1 mouse cellular context compared by ENCODE assay signal in the genomic region with DNA sequence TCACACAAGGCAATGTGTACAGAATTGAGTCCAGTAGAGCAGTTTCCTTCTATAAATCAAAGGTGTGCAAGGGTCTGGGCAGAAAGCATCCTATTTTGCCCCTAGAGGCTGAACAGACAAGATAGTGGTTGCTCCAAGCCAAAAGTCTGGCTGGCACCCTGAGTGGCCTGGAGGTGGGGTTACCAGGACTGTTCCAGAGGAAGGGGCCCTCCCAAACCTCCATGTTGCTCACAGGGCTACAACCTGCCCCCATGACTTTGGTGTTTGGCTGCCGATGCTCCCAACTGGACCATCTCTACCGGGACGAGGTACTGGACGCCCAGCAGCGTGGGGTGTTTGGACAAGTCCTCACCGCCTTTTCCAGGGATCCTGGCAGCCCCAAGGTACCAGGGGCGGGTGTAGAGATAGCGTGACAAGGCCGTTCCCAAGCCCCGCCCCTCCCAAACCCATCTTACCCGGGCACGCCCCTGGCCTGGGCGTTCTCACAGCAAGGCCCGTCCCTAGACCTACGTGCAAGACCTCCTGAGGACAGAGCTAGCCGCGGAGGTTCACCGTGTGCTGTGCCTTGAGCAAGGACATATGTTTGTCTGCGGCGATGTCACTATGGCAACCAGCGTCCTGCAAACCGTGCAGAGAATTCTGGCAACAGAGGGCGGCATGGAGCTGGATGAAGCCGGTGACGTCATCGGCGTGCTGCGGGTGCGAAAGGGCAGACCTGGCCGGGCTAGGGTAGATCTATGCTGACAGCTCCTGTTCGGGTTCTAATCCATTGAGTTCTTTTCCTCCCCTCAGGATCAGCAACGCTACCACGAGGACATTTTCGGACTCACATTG.
TF ChIP-seq lines count a peak whose summit lies in the region.

No protein-coding gene starts in this region.

TF ChIP-seq in myocyte, 11 proteins besides CTCF, POLR2A, EP300 and RAD21 (continued from another document):
- peak; percentile 24 for TF ChIP-seq SRF (IDR thresholded peaks at IDR 0.05; ENCODE audit: control insufficient read depth, insufficient read length, low read depth)
- no peak for TF ChIP-seq REST (IDR thresholded peaks at IDR 0.05; ENCODE audit: insufficient read depth, insufficient read length)
- no peak for TF ChIP-seq E2F4 (IDR thresholded peaks at IDR 0.05; ENCODE audit: insufficient read depth)
- TF ChIP-seq TCF3 (IDR thresholded peaks at IDR 0.05; ENCODE audit: insufficient read length, low read depth) = no peak
- no peak for TF ChIP-seq CEBPB (IDR thresholded peaks at IDR 0.05; ENCODE audit: insufficient read depth, poor library complexity, severe bottlenecking)
- no peak for TF ChIP-seq USF1 (IDR thresholded peaks at IDR 0.05; ENCODE audit: low read depth)
- TF ChIP-seq TCF12 (IDR thresholded peaks at IDR 0.05; ENCODE audit: insufficient read depth, poor library complexity, severe bottlenecking) = no peak
- TF ChIP-seq MYOG (IDR thresholded peaks at IDR 0.05; ENCODE audit: control insufficient read depth in 1 of 3, insufficient read depth in 1 of 3, insufficient read length in 2 of 3, low read depth in 2 of 3) = no peak
- peak; percentile 60 for TF ChIP-seq POLR2AphosphoS2 (IDR thresholded peaks at IDR 0.05; ENCODE audit: insufficient read length, low read depth)
